8 mouse cellular contexts compared by ENCODE assay signal in genomic region chr10:82623553-82623932, GRCm38 (mm10). TPM values are rescaled to one million over a fixed set of nuclear protein-coding genes. Genes with fewer than 3 reads are reported as not detected.
DNase-seq lines count a peak whose midpoint lies in the region; ATAC-seq and TF ChIP-seq lines count a peak whose summit lies in the region.
"Not testable (repeated sequence)": the region's sequence is repeated elsewhere in the genome, so short reads cannot be mapped to it uniquely, and the experiment has no call there.

No protein-coding gene starts in this region.

- H3K27ac ChIP-seq in embryonic facial prominence, embryonic 13.5 days: peak overlapping the region; percentile 83
- peak overlapping the region; percentile 97 for H3K27ac ChIP-seq in gastrocnemius, adult 2 months
- peak overlapping the region; percentile 91 for H3K27ac ChIP-seq in hindbrain, embryonic 13.5 days
- peak overlapping the region; percentile 81 for H3K27ac ChIP-seq in kidney, postnatal 0 days
- peak overlapping the region; percentile 17; the same call in 1 of the 2 replicates for H3K27ac ChIP-seq in liver, embryonic 14.5 days
- H3K27ac ChIP-seq in midbrain, embryonic 11.5 days (ENCODE audit: low read depth, low read length): peak overlapping the region; percentile 57
- peak overlapping the region; percentile 76 for H3K27ac ChIP-seq in olfactory bulb, adult 2 months (ENCODE audit: insufficient read depth, low read depth, low read length)

- H3K4me1 ChIP-seq in E14TG2a.4 (replicated peaks; ENCODE audit: low read depth, low read length): peaks cover 14% of the 10 kb centered on the region
- not testable (repeated sequence) for H3K4me1 ChIP-seq in embryonic facial prominence, embryonic 13.5 days; kidney, postnatal 0 days (replicated peaks; ENCODE audit: insufficient read depth, low read length); liver, embryonic 14.5 days (replicated peaks; ENCODE audit: control insufficient read depth in 2 of 2, insufficient read depth in 2 of 2, low read length in 1 of 2); midbrain, embryonic 11.5 days (ENCODE audit: control insufficient read depth, insufficient read depth, low read length); olfactory bulb, adult 2 months (ENCODE audit: control insufficient read depth, insufficient read depth, low read length)
- H3K4me1 ChIP-seq in hindbrain, embryonic 13.5 days (replicated peaks): peaks cover 13% of the 10 kb centered on the region

- not testable (repeated sequence) for H3K36me3 ChIP-seq in E14TG2a.4 (ENCODE audit: insufficient read depth, low read length); embryonic facial prominence, embryonic 13.5 days; hindbrain, embryonic 13.5 days; kidney, postnatal 0 days (ENCODE audit: insufficient read depth, low read length); liver, embryonic 14.5 days (replicated peaks; ENCODE audit: control insufficient read depth, insufficient read depth, low read depth); midbrain, embryonic 11.5 days (ENCODE audit: control insufficient read depth, insufficient read depth, low read length)

- H3K27me3 ChIP-seq in E14TG2a.4 (ENCODE audit: insufficient read depth, low read length); embryonic facial prominence, embryonic 13.5 days; hindbrain, embryonic 13.5 days; kidney, postnatal 0 days (ENCODE audit: insufficient read depth, low read length); liver, embryonic 14.5 days (ENCODE audit: control insufficient read depth, insufficient read depth, low read length); midbrain, embryonic 11.5 days (ENCODE audit: control insufficient read depth, insufficient read depth, low read length): not testable (repeated sequence)

- H3K4me3 ChIP-seq in E14TG2a.4 (replicated peaks; ENCODE audit: low read length): peak overlapping the region; percentile 43
- H3K4me3 ChIP-seq in embryonic facial prominence, embryonic 13.5 days: peak overlapping the region; percentile 73
- peak overlapping the region; percentile 88 for H3K4me3 ChIP-seq in gastrocnemius, adult 2 months
- H3K4me3 ChIP-seq in hindbrain, embryonic 13.5 days: peak overlapping the region; percentile 70
- peak overlapping the region; percentile 61 for H3K4me3 ChIP-seq in kidney, postnatal 0 days (replicated peaks; ENCODE audit: low read depth, low read length)
- peak overlapping the region; percentile 76 to 85 for H3K4me3 ChIP-seq in liver, embryonic 14.5 days (ENCODE audit: insufficient read depth in 1 of 2, low read depth in 2 of 2, low read length in 2 of 2)
- peak overlapping the region; percentile 64 for H3K4me3 ChIP-seq in midbrain, embryonic 11.5 days (ENCODE audit: low read depth, low read length)
- peak overlapping the region; percentile 71 for H3K4me3 ChIP-seq in olfactory bulb, adult 2 months (ENCODE audit: insufficient read depth, low read depth, low read length)

- peak overlapping the region; percentile 86 for H3K9ac ChIP-seq in embryonic facial prominence, embryonic 13.5 days
- H3K9ac ChIP-seq in hindbrain, embryonic 13.5 days: peak overlapping the region; percentile 92
- H3K9ac ChIP-seq in kidney, postnatal 0 days (ENCODE audit: low read depth, low read length): peak overlapping the region; percentile 74
- peak overlapping the region; percentile 16; the same call in 1 of the 2 replicates for H3K9ac ChIP-seq in liver, embryonic 14.5 days (replicated peaks)
- peak overlapping the region; percentile 89 for H3K9ac ChIP-seq in midbrain, embryonic 11.5 days (ENCODE audit: low read length)

- TF ChIP-seq CTCF in E14TG2a.4 (conservative IDR thresholded peaks at IDR 0.05; ENCODE audit: low read length); gastrocnemius, adult 2 months (IDR thresholded peaks at IDR 0.05); kidney, postnatal 0 days (IDR thresholded peaks at IDR 0.05; ENCODE audit: low read depth); liver, embryonic 14.5 days (IDR thresholded peaks at IDR 0.05; ENCODE audit: low read depth); olfactory bulb, adult 2 months (IDR thresholded peaks at IDR 0.05; ENCODE audit: insufficient read depth, low read depth, low read length): not testable (repeated sequence)

- not testable (repeated sequence) for TF ChIP-seq POLR2A in olfactory bulb, adult 2 months (IDR thresholded peaks at IDR 0.05; ENCODE audit: insufficient read depth, low read depth, low read length)

- peak; percentile 8; the same call in 1 of the 2 replicates for ATAC-seq in embryonic facial prominence, embryonic 13.5 days (ENCODE audit: insufficient number of reproducible peaks, insufficient read depth, low FRiP score, low TSS enrichment, low read depth)
- peak; percentile 34 for ATAC-seq in hindbrain, embryonic 13.5 days (ENCODE audit: low FRiP score)
- ATAC-seq in kidney, postnatal 0 days (replicated peaks; ENCODE audit: low FRiP score, low read depth); midbrain, embryonic 11.5 days (ENCODE audit: low FRiP score): not testable (repeated sequence)
- ATAC-seq in liver, embryonic 14.5 days (ENCODE audit: insufficient read depth): peak; percentile 6; the same call in 1 of the 2 replicates

- intact Hi-C loops in gastrocnemius, adult 2 months (cut with DNase I): not testable (repeated sequence)

- not testable (repeated sequence) for H3K9me3 ChIP-seq in E14TG2a.4 (ENCODE audit: low read length); embryonic facial prominence, embryonic 13.5 days; hindbrain, embryonic 13.5 days; kidney, postnatal 0 days (replicated peaks; ENCODE audit: low read length); liver, embryonic 14.5 days (ENCODE audit: control insufficient read depth, low read length); midbrain, embryonic 11.5 days (ENCODE audit: control insufficient read depth, low read length)

- not testable (repeated sequence) for DNase-seq in gastrocnemius, adult 2 months; kidney, postnatal 0 days (ENCODE audit: low spot score); liver, embryonic 14.5 days (ENCODE audit: low read depth in 3 of 3, low spot score in 3 of 3); midbrain, embryonic 11.5 days (ENCODE audit: low spot score, missing footprints)

- not testable (repeated sequence) for TF ChIP-seq EP300 in liver, embryonic 14.5 days (IDR thresholded peaks at IDR 0.05; ENCODE audit: low read depth)

- 3% methylated on average over 2 of the region's 2 CpGs for WGBS in embryonic facial prominence, embryonic 13.5 days
- WGBS in hindbrain, embryonic 13.5 days: 13% methylated on average over 2 of the region's 2 CpGs
- 2% methylated on average over 2 of the region's 2 CpGs for WGBS in kidney, postnatal 0 days
- 3% methylated on average over 2 of the region's 2 CpGs for WGBS in liver, embryonic 14.5 days (ENCODE audit: insufficient replicate concordance)
- WGBS in midbrain, embryonic 11.5 days: 6% methylated on average over 2 of the region's 2 CpGs
- WGBS in olfactory bulb, adult 2 months: 5% methylated on average over 2 of the region's 2 CpGs

- peak overlapping the region; percentile 69 for H3K4me2 ChIP-seq in embryonic facial prominence, embryonic 13.5 days
- peak overlapping the region; percentile 68 for H3K4me2 ChIP-seq in hindbrain, embryonic 13.5 days
- peak overlapping the region; percentile 66 for H3K4me2 ChIP-seq in kidney, postnatal 0 days (ENCODE audit: low read length)
- peak overlapping the region; percentile 81 for H3K4me2 ChIP-seq in liver, embryonic 14.5 days (ENCODE audit: low read depth)
- peak overlapping the region; percentile 52 for H3K4me2 ChIP-seq in midbrain, embryonic 11.5 days

RNA-seq across cellular contexts. Expression of gene 1190007I07Rik, which starts 0.5 kb away (rescaled TPM):
- polyA plus RNA-seq in embryonic facial prominence, embryonic 13.5 days (2015; fragmentation: Nextera tagmentation; extraction: Ambion mirVana): 39.7 and 43.2 TPM in 2 replicates
- total RNA-seq in gastrocnemius, adult 2 months (2021): 10 to 100 TPM; 31.5 to 43.1 TPM
- 36.9 and 38.2 TPM in 2 replicates for polyA plus RNA-seq in hindbrain, embryonic 13.5 days (2015; fragmentation: Nextera tagmentation; extraction: Ambion mirVana)
- polyA plus RNA-seq in kidney, postnatal 0 days (2015; fragmentation: Nextera tagmentation; extraction: Ambion mirVana): 61.0 and 63.7 TPM in 2 replicates
- 24.0 and 25.9 TPM in 2 replicates for polyA plus RNA-seq in liver, embryonic 14.5 days (2012; rRNA removed)
- polyA plus RNA-seq in liver, embryonic 14.5 days (2014; fragmentation: Nextera tagmentation; extraction: Ambion mirVana): 34.2 and 35.6 TPM in 2 replicates
- 35.9 and 39.7 TPM in 2 replicates for polyA plus RNA-seq in midbrain, embryonic 11.5 days (2014; fragmentation: Nextera tagmentation; extraction: Ambion mirVana)
- not detected in 2 replicates for polyA plus RNA-seq in olfactory bulb, adult 2 months (2012; ENCODE audit: insufficient read depth, insufficient read length, low replicate concordance, missing spikeins)

RNA-seq across cellular contexts. Expression of gene Tdg, which starts 6.1 kb away (rescaled TPM):
- polyA plus RNA-seq in embryonic facial prominence, embryonic 13.5 days (2015; fragmentation: Nextera tagmentation; extraction: Ambion mirVana): 153 and 156 TPM in 2 replicates
- total RNA-seq in gastrocnemius, adult 2 months (2021): 10 to 100 TPM; 14.2 to 17.4 TPM
- polyA plus RNA-seq in hindbrain, embryonic 13.5 days (2015; fragmentation: Nextera tagmentation; extraction: Ambion mirVana): 196 and 203 TPM in 2 replicates
- 94.4 and 104 TPM in 2 replicates for polyA plus RNA-seq in kidney, postnatal 0 days (2015; fragmentation: Nextera tagmentation; extraction: Ambion mirVana)
- 13.8 and 21.3 TPM in 2 replicates for polyA plus RNA-seq in liver, embryonic 14.5 days (2012; rRNA removed)
- 33.0 and 38.8 TPM in 2 replicates for polyA plus RNA-seq in liver, embryonic 14.5 days (2014; fragmentation: Nextera tagmentation; extraction: Ambion mirVana)
- polyA plus RNA-seq in midbrain, embryonic 11.5 days (2014; fragmentation: Nextera tagmentation; extraction: Ambion mirVana): 340 and 352 TPM in 2 replicates
- polyA plus RNA-seq in olfactory bulb, adult 2 months (2012; ENCODE audit: insufficient read depth, insufficient read length, low replicate concordance, missing spikeins): not detected in 2 replicates

Comparison
In these comparisons a context has a peak if more than half of its experiments do, and no peak if none do; other contexts are left out.
1. H3K27ac ChIP-seq: peak in every context shown above with its lines; median percentile 97 in gastrocnemius, adult 2 months; 91 in hindbrain, embryonic 13.5 days; 83 in embryonic facial prominence, embryonic 13.5 days; 81 in kidney, postnatal 0 days; 76 in olfactory bulb, adult 2 months; 57 in midbrain, embryonic 11.5 days; 17 in liver, embryonic 14.5 days.
2. H3K9ac ChIP-seq: peak in every context shown above with its lines; median percentile 92 in hindbrain, embryonic 13.5 days; 89 in midbrain, embryonic 11.5 days; 86 in embryonic facial prominence, embryonic 13.5 days; 74 in kidney, postnatal 0 days; 16 in liver, embryonic 14.5 days.
3. RNA of gene 1190007I07Rik, which starts 0.5 kb away (polyA plus RNA-seq): 61.0 to 63.7 TPM in kidney, postnatal 0 days, 39.7 to 43.2 TPM in embryonic facial prominence, embryonic 13.5 days, 36.9 to 38.2 TPM in hindbrain, embryonic 13.5 days, 35.9 to 39.7 TPM in midbrain, embryonic 11.5 days and 24.0 to 35.6 TPM in liver, embryonic 14.5 days; not detected in olfactory bulb, adult 2 months; every median in the first group is over 10 times any median in the second.
4. Peak in every context shown above with its lines, with median percentiles within 50 percentile points of each other: H3K4me3 ChIP-seq and H3K4me2 ChIP-seq.